Mouse (Mus musculus): ENCODE measurements at regions not wholly inside any gene's neighbourhood (a gene's known extent, or its start where the extent isn't known, plus 50 kb on each side); places are given as distances from the start of the nearest gene placed in this dataset.
"Not testable (repeated sequence)": the region's sequence is repeated elsewhere in the genome, so short reads cannot be mapped to it uniquely, and the experiment has no call there.

DNA sequence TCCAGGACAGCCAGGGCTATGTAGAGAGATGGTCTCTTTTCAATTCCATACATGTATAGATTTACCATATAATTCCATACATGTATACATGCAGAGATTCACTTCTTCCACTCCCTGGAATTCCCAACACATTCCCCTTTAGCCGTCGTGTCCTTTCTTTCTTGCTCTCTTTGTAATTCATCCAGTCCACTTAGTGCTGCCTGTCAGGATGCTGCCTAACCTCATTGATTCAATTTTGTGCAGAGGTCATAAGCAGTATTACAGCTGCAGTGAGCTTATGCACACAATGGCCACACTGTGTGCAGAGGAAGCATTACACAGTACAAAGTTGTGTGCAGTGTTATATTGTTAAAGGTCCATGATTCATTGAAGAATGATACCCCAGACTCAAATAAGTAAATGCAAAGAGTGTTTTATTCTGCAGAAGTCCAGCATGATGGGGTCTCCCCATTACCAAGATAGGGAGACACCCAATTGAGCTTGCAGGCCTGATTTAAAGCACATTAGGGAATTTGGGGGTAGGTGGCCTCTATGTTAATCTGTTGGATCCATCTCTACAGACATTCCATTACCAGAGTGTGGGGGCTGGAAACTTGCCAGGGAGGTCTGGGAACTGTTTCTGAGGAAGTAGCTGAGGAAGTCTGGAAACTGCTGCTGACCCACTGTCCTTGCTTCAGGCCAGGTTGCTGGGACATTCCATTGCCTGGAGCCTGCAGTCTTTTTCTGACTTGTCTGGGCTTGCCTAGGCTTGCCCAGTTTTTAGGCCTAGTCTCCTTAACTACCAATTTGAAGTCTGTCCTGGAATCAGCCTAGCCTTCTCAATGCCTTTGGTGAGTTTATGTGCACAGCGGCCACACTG is 72.8 kb downstream of the Fam161a start:
- intact Hi-C loops (cut with DNase I), result no loop called here

DNA sequence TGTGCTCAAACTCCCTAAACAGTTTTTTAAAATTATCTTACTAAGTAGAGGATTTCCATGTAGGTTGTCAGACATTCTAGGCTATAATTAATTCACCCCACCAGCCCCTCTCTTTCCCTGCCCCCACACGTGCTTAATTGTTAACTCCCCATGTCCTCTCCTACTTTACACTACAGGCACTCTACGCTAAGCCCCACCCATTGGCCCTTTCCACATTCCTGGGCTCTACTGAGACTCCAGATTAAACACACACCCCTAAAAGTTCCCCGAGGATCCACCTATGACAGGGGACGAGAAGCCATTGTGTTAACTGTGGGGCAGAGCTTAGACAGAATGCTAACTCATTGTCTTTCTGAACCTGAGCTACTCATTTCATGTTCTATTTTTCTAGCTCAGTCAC is 74.3 kb downstream of the Fam161a start:
- intact Hi-C loops (cut with DNase I), result no loop called here
- no peak for DNase-seq (ENCODE audit: low spot score in 2 of 2)

More for the DNA sequence above, 72.8 kb downstream of the Fam161a start:
- DNase-seq (ENCODE audit: low spot score in 2 of 2), result no peak

DNA sequence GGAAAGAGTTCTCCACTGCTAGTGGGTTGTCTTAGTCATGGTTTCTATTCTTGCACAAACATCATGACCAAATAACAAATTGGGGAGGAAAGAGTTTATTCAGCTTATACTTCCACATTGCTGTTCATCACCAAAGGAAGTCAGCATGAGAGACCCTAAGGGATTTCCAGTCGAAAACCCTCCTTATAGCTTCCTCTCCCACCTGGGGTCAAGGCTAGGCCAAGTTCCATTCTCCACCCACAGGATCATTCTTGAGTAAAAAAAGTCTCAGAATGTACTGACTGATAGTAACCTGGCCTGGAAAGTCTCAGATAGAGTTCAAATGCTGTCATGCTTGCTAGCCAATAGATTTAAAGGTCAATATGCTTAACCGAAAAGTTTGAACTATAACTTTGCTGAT is 76.5 kb downstream of the Fam161a start:
- intact Hi-C loops (cut with DNase I), result not testable (repeated sequence)

DNA sequence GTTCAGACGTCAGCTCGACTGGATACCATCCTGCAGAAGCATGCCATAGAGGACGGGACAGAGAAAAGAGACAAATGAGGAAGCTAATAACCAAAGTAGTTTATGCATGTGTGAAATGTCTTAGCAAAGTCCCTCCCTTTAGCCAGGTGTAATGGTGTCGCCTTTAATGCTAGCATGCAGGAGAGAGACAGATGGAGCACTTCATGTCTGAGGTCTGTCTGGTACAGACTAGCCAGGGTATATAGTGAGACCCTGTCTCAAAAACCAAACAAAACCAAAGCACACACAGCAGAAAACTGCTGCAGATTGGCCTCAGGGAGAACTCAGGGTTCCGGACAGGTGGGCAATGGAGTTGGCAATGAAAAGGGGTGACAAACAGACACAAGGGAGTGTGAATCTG is 88.0 kb downstream of the Fam161a start:
- no peak for DNase-seq (ENCODE audit: low spot score in 2 of 2)
- intact Hi-C loops (cut with DNase I), result no loop called here

More for the DNA sequence above, 76.5 kb downstream of the Fam161a start:
- not testable (repeated sequence) for DNase-seq (ENCODE audit: low spot score in 2 of 2)

DNA sequence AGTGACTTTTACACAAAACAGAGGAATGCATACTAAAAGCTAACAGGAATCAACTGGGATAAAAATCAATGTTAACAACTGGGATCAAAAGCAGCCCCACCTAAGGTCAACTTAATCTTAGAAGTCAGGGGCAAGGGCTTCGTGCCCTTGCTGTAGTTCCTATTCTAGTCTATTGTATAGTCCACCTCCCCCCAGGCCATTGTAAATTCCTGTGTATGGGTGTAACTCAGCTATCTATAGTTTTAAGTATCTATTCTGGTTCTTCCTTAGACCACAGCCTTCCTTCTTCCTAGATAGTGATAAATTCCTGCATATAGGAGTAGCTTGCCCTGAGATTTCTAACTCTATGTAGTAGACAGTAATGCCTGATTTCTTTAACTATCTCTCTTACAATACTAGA is 88.4 kb downstream of the Fam161a start:
- DNase-seq (ENCODE audit: low spot score in 2 of 2); intact Hi-C loops (cut with DNase I): not testable (repeated sequence)

DNA sequence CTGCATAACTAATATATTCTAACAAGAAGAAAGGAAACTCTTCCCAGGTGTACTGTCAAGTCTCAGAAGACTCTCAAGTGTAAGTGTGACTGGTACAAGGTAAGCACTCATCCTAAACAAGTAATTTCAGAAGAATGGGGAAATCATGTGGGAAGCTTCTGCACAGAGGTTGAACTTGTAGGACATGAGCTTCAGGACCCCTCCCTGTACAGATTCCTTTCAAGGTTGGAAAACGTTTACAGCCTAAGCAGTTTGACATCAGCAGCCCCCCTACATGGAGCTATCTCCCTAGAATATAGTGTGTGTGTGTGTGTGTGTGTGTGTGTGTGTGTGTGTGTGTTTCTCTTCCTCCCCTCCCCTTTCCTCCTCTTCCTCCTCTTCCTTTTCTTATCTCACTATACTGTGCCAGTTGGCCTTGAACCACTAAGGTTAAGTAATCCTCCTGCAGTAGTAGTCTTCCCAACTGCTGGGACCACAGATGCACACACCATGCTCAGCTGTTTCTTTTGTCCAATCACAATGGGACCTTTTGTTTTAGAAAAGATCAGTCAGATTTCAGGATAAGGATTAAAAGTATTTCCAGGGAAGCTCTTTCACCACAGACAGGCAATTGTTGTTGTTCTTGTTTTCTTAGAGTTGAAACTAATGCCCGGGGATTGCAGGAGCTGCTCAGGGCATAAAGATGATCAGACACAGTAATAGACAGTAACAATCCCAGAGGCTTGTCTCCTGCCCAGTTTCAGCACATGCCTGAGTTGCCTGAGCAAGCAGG is 89.3 kb downstream of the Fam161a start:
- intact Hi-C loops (cut with DNase I), result no loop called here
- DNase-seq (ENCODE audit: low spot score in 2 of 2), result no peak

DNA sequence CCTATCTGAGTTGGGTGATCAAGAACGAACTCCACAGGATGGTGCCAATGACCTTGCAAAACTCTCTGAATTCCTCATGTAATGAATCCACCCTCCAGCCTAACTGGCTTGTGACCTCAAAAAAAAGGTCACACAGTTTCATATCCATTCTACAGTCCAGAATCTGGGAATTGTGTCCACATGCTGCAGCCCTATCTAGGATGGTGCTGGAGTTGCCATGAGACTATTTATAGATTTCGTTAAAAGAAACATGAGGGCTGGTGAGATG is 89.8 kb downstream of the Fam161a start:
- DNase-seq (ENCODE audit: low spot score in 2 of 2), result no peak
- intact Hi-C loops (cut with DNase I), result no loop called here

DNA sequence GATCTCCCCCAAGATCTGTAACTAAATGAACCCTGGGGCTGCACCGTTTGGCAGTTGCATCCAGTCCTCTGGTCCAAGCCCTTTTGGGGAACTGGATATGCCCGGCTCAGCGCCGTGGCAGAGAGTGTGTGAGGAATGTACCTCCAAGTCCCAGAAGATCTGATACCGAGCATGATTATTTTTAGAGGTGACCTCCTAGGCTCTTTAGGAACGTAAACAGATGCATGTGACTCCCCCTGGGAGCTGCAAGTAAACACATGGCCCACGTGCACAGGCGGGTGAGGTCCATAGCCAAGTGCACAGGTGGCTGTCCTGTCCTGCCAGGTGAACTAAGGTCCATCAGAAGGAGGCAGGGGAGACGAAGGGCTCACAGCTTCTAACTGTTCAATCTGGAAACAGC is 107.3 kb downstream of the Fam161a start:
- no peak for DNase-seq (ENCODE audit: low spot score in 2 of 2)
- intact Hi-C loops (cut with DNase I), result no loop called here

DNA sequence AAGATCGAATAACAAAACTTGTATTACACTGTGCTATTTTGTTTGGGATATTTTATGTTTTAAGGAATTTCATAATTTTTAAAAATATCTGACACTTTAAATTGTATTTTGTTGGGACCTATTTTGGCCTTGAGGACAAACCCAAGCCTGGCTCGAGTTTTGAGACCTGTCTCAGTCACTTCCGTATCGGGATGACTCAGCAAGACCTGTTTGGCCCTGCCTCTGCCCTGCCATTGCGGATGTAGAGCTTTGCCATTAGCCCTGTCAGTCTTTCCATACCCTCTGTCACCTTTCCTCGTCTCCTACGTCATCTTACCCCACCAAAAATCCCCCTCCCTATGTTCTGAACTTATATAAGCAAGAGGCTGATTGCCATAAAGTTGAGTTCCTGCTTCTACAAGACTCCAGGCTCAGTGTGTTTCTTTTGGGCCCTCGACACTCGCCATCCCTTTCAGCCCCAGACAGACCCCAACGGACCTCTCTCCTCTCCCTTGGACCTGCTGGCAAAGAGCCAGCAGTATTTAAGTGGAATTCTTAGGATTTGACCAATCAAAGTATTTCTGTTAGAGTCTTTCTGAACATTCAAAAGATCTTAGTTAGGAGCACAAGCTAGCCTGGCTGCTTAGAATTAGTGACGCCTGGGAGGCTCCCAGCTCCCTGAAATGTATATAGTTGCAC is 113.3 kb downstream of the Fam161a start:
- intact Hi-C loops (cut with DNase I), result no loop called here
- no peak for DNase-seq (ENCODE audit: low spot score in 2 of 2)

DNA sequence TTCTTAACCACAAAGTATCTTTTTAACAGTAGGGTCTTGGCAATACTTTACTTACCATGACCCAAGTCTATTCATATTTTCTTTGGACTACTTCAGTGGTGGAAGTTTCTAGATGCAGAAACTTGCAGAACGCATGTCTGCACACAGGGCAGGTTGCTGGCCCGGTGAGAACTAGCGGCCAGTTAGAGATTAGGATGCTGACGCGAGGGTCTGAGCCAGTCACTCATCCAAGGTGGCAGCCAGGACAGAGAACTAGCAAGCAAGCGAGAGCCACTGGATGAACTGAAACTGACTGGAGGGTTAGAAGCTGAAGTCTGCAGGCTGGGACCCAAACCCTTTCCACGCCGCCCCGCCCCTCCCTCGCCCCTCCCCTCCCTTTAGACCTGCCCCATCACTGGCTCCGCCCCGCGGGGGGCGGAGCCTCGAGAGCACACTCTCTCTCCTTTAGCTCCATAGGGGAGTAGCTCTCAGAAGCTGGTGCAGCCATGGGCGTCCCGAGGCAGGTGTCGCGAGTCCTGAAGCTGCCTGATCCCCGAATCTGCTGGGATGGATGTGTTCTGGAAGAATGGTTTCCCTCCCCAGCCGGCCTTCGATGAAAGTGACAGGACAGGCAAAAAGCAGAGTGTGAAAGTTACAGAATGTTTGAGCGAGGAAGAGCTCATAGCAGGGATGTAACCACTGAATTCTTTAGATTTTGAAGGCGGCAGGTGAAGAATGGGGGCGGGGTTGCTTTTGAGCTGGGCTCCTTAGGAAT is 117.0 kb downstream of the Fam161a start:
- intact Hi-C loops (cut with DNase I), result no loop called here
- DNase-seq (ENCODE audit: low spot score in 2 of 2), result peak in 1 of 2 experiments; percentile 4

DNA sequence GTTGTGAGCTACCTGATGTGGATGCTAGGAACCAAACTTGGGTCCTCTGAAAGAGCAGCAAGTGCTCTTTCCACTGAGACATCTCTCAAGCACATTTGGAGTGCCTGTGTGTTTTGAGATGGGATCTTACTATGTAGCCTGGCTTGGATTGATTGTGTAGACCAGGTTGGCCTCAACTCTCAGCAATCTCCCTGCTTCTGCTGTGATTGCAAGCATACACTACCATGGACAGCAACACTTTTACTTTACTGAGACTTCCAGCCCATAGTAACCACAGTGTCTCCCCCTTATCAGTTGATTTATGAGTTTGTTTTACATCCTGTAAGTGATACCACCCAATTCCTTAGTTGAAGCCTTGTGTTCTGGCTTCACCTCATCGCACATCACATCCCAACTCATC is 123.8 kb downstream of the Fam161a start:
- intact Hi-C loops (cut with DNase I), result no loop called here
- no peak for DNase-seq (ENCODE audit: low spot score in 2 of 2)

DNA sequence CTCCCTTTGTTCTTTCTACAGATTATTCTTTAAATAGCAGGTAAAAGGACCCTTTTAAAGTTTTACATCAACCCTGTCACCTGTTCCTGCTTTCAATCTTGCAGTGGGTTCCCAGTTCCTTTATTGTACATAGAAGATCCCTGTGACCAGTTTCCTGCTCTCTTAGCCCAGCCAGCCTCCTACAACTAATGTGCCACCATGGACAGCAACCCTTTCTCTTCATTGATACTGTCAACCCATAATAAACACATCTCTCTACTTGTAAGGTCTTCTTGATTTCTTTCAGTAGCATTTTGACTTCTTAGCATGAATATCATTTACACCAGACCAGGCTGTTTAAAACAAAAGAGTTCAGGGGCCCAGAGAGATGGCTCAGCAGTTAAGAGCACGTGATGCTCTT is 124.2 kb upstream of the Xpo1 start:
- intact Hi-C loops (cut with DNase I), result no loop called here
- no peak for DNase-seq (ENCODE audit: low spot score in 2 of 2)

DNA sequence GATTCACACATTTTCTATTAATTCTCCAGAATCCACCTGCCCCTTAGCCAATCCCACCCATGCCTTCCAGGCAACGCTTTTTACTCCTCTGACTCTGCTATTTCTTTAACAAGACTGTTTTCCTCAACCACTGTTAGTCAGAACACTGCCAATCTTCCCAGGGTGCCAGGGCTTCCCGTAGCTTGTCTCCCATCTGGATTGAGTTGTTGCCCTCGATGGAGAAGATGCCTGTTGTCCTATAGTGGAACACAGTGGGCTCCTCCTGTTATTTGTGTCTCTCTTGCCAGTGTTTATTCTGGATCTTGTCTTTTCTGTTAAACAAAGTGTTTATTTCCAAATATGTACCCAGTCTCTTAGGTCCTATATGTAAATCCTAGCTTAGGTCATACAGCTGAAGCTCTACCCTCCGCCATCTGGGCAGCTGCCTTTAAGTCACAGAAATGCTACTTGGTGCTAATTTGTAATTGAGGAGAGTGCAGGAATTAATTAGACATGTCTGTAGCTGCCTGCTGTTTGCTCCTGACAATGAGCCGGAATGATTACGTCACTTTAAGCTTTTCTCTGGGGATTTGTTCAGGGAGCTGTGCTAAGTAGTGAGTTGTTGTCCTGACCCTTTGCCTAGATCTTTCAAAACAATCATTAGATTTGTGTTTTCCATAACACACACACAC is 115.3 kb upstream of the Xpo1 start:
- intact Hi-C loops (cut with DNase I), result no loop called here
- no peak for DNase-seq (ENCODE audit: low spot score in 2 of 2)

DNA sequence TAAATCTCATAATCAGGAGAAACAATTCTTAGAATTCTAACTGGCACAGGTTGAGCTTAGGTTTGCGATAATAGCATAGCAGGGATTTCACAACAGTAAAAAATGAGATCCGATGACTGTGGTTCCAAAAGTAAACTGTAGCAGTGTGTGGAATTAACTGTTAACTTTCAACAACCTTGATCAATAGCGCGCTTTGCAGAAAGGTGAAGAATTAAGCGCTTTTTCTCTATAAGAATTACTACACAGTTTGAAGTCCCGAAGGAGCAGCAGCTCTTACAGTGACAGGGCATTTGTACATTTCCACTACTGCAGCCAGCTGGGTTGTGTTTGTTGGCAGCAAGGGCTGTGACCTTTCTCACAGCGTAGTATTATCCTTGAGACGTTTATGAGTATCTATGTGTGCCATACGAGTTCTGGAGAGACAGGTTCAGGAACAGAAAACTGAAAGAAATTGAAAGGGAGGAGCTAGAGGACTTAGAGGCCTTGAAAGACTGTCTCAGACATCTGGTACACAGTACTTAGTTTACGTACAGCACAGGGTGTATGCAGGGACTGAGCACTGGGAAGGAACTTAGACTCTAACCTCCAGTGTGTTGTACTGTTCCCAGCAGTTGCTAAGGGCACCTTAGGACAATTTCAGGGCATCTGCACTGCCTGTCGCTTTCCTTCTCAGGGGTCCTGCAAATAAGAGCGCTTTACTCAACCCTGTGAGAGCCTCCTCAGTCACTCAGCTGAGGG is 114.6 kb upstream of the Xpo1 start:
- DNase-seq (ENCODE audit: low spot score in 2 of 2), result no peak
- intact Hi-C loops (cut with DNase I), result no loop called here

DNA sequence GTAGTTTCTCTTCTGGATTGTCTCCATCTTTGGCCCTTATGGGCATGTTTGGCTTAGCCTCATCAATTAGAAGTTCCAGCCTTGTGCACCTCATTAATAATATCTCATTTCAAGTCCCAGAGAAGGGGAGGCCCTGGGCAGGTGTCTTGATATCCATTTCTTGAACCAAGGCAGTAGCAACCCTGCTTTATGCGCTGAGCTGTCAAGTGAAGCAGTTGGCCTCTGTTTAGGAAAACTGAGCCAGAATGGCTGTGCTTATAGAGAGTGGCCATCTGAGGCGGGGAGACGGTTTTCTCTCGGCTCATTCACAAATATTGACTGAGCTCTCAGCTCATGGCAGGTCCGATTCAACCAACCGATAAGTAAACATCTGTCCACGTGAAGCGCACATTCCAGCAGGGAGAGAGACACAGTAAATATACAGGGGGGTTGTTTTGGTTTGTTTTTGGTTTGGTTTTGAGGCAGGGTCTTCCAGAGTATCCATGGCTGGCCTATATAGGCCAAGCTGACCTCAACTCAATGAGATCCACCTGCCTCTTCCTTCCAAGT is 107.7 kb upstream of the Xpo1 start:
- intact Hi-C loops (cut with DNase I), result loop anchor here (5.0 kb wide), 2 partner anchors 109 to 124 kb away; partner anchors contain the start of gene Xpo1
- no peak for DNase-seq (ENCODE audit: low spot score in 2 of 2)

DNA sequence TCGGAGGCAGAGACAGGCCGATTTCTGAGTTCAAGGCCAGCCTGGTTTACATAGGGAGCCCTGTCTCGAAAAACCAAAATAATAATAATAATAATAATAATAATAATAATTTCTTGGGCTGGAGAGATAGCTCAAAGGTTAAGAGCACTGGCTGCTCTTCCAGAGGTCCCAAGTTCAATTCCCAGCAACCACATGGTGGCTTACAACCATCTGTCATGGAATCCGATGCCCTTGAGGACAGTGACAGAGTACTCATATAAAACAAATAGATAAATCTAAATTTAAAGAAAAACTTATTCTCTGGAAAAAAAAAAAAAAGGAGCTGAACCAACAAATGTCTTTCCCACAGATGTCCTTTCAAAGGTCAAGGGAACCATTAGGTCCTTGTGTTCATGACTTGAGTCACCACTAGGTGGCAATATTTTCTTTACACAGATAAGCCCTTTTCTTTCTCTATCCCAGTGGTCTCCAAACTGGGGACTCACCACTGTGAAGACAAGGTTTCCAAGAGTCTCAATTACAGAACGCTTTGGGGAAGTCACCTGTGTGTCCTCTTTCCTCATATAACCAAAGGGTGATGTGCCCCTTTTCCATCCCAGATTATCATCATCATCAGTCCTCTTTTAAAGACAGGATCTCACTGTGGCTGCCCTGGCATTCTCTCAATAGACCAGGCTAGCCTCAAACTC is 106.1 kb upstream of the Xpo1 start:
- DNase-seq (ENCODE audit: low spot score in 2 of 2), result no peak
- intact Hi-C loops (cut with DNase I), result loop anchor here (5.0 kb wide), 2 partner anchors 108 to 123 kb away; partner anchors contain the start of gene Xpo1

DNA sequence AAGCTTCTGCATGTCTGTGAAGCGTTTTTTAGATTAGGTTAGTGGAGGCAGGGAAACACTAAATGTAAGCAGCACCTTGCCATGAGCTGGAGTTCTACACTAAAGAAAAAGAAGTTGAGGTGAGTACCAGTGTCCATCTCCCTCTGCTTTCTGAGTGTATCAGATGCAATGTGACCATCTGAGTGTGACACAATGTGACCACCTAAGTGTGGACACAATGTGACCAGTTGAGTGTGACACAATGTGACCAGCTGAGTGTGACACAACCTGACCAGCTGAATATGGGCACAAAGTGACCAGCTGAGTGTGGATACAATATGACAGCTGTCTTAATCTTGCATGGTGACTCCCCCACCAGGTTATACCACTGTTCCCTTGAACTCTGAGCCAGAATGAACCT is 101.0 kb upstream of the Xpo1 start:
- intact Hi-C loops (cut with DNase I), result no loop called here
- no peak for DNase-seq (ENCODE audit: low spot score in 2 of 2)

All from left cerebral cortex, postnatal 36 days (tissue).